Mouse (Mus musculus) forebrain, embryonic 16.5 days (tissue): ENCODE measurements around the gene Hivep3. TPM values are rescaled to one million over a fixed set of nuclear protein-coding genes. Genes with fewer than 3 reads are reported as not detected.

Experiments
- ATAC-seq: fragments of 200-750 bp; cut with Nextera tagmentation; 2 replicates; pipeline ENCODE4 v1.8.0; 2017; ENCODE audit warnings: mild to moderate bottlenecking, moderate library complexity
- H3K27ac ChIP-seq: fragments of 300-500 bp; sonication (generic); 2 replicates; pipeline ENCODE4 v1.5.1; 2014; ENCODE audit warnings: low read length, control low read depth
- H3K27me3 ChIP-seq: fragments of 300-500 bp; sonication (generic); replicated peaks from 2 replicates; pipeline ENCODE4 v1.6.1; 2014; ENCODE audit warnings: low read length; ENCODE audit not compliant: control insufficient read depth, insufficient read depth
- H3K36me3 ChIP-seq: fragments of 300-500 bp; sonication (generic); 2 replicates; pipeline ENCODE4 v1.6.1; 2014; ENCODE audit not compliant: control insufficient read depth, insufficient read depth
- H3K4me1 ChIP-seq: fragments of 300-500 bp; sonication (generic); replicated peaks from 2 replicates; pipeline ENCODE4 v1.6.1; 2014; ENCODE audit warnings: low read length; ENCODE audit not compliant: control insufficient read depth, insufficient read depth
- H3K4me2 ChIP-seq: fragments of 300-500 bp; sonication (generic); 2 replicates; pipeline ENCODE4 v1.6.1; 2014; ENCODE audit warnings: mild to moderate bottlenecking, low read length, control low read depth
- H3K4me3 ChIP-seq: fragments of 300-500 bp; sonication (generic); replicated peaks from 2 replicates; pipeline ENCODE4 v1.5.1; 2014; ENCODE audit warnings: mild to moderate bottlenecking, low read length, control low read depth
- H3K9ac ChIP-seq: fragments of 300-500 bp; sonication (generic); replicated peaks from 2 replicates; pipeline ENCODE4 v1.6.1; 2014; ENCODE audit warnings: low read depth, low read length, control low read depth
- H3K9me3 ChIP-seq: fragments of 300-500 bp; sonication (generic); 2 replicates; pipeline ENCODE4 v1.6.1; 2016; ENCODE audit warnings: low read length; ENCODE audit not compliant: control insufficient read depth
- WGBS: fragments of 180-500 bp; shearing (Covaris S2); extraction: QIAGEN DNeasy Blood & Tissue Kit; methylation state at CpG from one replicate; pipeline ENCODE4 v1.1.7; 2014; 5-methylcytosine and 5-hydroxymethylcytosine counted together
- polyA plus RNA-seq: library from polyadenylated mRNA; unstranded; fragments of >200 nt; fragmentation: Nextera tagmentation; extraction: Ambion mirVana; gene quantifications from 2 replicates; pipeline ENCODE4 v1.2.1, GENCODE M21; 2015

Hivep3 gene
- polyA plus RNA-seq, 1 experiment from 2014 or later, result 26.4 TPM

GRCm38 (mm10) chr4:119934901-119935300 lies 201.3 kb downstream of the Hivep3 start:
- H3K4me3 ChIP-seq, result no peak overlapping the region
- H3K36me3 ChIP-seq, result no peaks in the 10 kb centered on the region
- H3K27me3 ChIP-seq, result no peaks in the 10 kb centered on the region
- WGBS, result 77% methylated on average over 4 of the region's 4 CpGs
- no peak overlapping the region for H3K4me2 ChIP-seq
- no peak for ATAC-seq
- no peaks in the 10 kb centered on the region for H3K9me3 ChIP-seq
- no peak overlapping the region for H3K9ac ChIP-seq
- H3K27ac ChIP-seq, result no peak overlapping the region
- H3K4me1 ChIP-seq, result peaks cover 26% of the 10 kb centered on the region

- ATAC-seq, result peak; percentile 80
- Histone ChIP-seq H3K4me1 (peaks cover 16% of the 10 kb centered on the region), H3K9me3 (no peaks in the 10 kb centered on the region), H3K36me3 (no peaks in the 10 kb centered on the region), H3K27me3 (no peaks in the 10 kb centered on the region), H3K9ac (peak overlapping the region; percentile 2; the same call in 1 of the 2 replicates), H3K4me2 (no peak overlapping the region), H3K4me3 (no peak overlapping the region), H3K27ac (peak overlapping the region; percentile 15; the same call in 1 of the 2 replicates)
- WGBS, result 22% methylated on average over 7 of the region's 7 CpGs
Measured at GRCm38 (mm10) chr4:119937876-119938275, 204.3 kb downstream of the Hivep3 start.

GRCm38 (mm10) chr4:119938518-119938917 lies 204.9 kb downstream of the Hivep3 start:
- WGBS, result 76% methylated on average over 4 of the region's 4 CpGs
- peaks cover 13% of the 10 kb centered on the region for H3K4me1 ChIP-seq

GRCm38 (mm10) chr4:119939786-119940185 lies 206.2 kb downstream of the Hivep3 start:
- no peak for ATAC-seq
- Histone ChIP-seq H3K4me1 (peaks cover 11% of the 10 kb centered on the region), H3K27me3 (no peaks in the 10 kb centered on the region), H3K9me3 (no peaks in the 10 kb centered on the region), H3K9ac (no peak overlapping the region), H3K36me3 (no peaks in the 10 kb centered on the region), H3K4me2 (no peak overlapping the region), H3K27ac (no peak overlapping the region), H3K4me3 (no peak overlapping the region)
- 72% methylated on average over 6 of the region's 6 CpGs for WGBS

More at GRCm38 (mm10) chr4:119938518-119938917, 204.9 kb downstream of the Hivep3 start:
- Histone ChIP-seq H3K4me3 (no peak overlapping the region), H3K36me3 (no peaks in the 10 kb centered on the region), H3K9me3 (no peaks in the 10 kb centered on the region), H3K4me2 (no peak overlapping the region), H3K9ac (no peak overlapping the region), H3K27me3 (no peaks in the 10 kb centered on the region), H3K27ac (no peak overlapping the region)
- ATAC-seq, result no peak

- 32% methylated on average over 3 of the region's 3 CpGs for WGBS
- Histone ChIP-seq H3K36me3 (no peaks in the 10 kb centered on the region), H3K9me3 (no peaks in the 10 kb centered on the region), H3K4me2 (no peak overlapping the region), H3K27ac (no peak overlapping the region), H3K4me1 (peaks cover 2% of the 10 kb centered on the region; the same call in 1 of the 2 replicates), H3K9ac (no peak overlapping the region), H3K27me3 (no peaks in the 10 kb centered on the region), H3K4me3 (no peak overlapping the region)
- ATAC-seq, result no peak
Measured at GRCm38 (mm10) chr4:119946224-119946887, 212.8 kb downstream of the Hivep3 start.

GRCm38 (mm10) chr4:119947232-119948162 lies 213.9 kb downstream of the Hivep3 start:
- ATAC-seq, result peak; percentile 64
- H3K36me3 ChIP-seq, result no peaks in the 10 kb centered on the region
- H3K27me3 ChIP-seq, result no peaks in the 10 kb centered on the region
- H3K9me3 ChIP-seq, result no peaks in the 10 kb centered on the region
- 70% methylated on average over 12 of the region's 12 CpGs for WGBS
- no peak overlapping the region for H3K4me2 ChIP-seq
- no peak overlapping the region for H3K9ac ChIP-seq
- peaks cover 2% of the 10 kb centered on the region; the same call in 1 of the 2 replicates for H3K4me1 ChIP-seq
- H3K4me3 ChIP-seq, result no peak overlapping the region
- no peak overlapping the region for H3K27ac ChIP-seq

- H3K36me3 ChIP-seq, result no peaks in the 10 kb centered on the region
- no peak overlapping the region for H3K9ac ChIP-seq
- peaks cover 2% of the 10 kb centered on the region; the same call in 1 of the 2 replicates for H3K4me1 ChIP-seq
- no peak overlapping the region for H3K4me2 ChIP-seq
- no peak overlapping the region for H3K4me3 ChIP-seq
- 87% methylated on average over 6 of the region's 6 CpGs for WGBS
- no peaks in the 10 kb centered on the region for H3K27me3 ChIP-seq
- no peaks in the 10 kb centered on the region for H3K9me3 ChIP-seq
- H3K27ac ChIP-seq, result no peak overlapping the region
- ATAC-seq, result no peak
Measured at GRCm38 (mm10) chr4:119948406-119948805, 214.8 kb downstream of the Hivep3 start.

- no peak overlapping the region for H3K9ac ChIP-seq
- H3K27ac ChIP-seq, result no peak overlapping the region
- H3K27me3 ChIP-seq, result no peaks in the 10 kb centered on the region
- no peaks in the 10 kb centered on the region for H3K36me3 ChIP-seq
- WGBS, result 76% methylated on average over 12 of the region's 12 CpGs
- no peak overlapping the region for H3K4me2 ChIP-seq
- peaks cover 2% of the 10 kb centered on the region; the same call in 1 of the 2 replicates for H3K4me1 ChIP-seq
- H3K4me3 ChIP-seq, result no peak overlapping the region
- no peaks in the 10 kb centered on the region for H3K9me3 ChIP-seq
- no peak for ATAC-seq
Measured at GRCm38 (mm10) chr4:119948922-119949614, 215.5 kb downstream of the Hivep3 start.

GRCm38 (mm10) chr4:119950181-119950580 lies 216.6 kb downstream of the Hivep3 start:
- Histone ChIP-seq H3K4me1 (peaks cover 2% of the 10 kb centered on the region; the same call in 1 of the 2 replicates), H3K4me3 (no peak overlapping the region), H3K27me3 (no peaks in the 10 kb centered on the region), H3K9me3 (no peaks in the 10 kb centered on the region), H3K27ac (no peak overlapping the region), H3K9ac (no peak overlapping the region), H3K4me2 (no peak overlapping the region), H3K36me3 (no peaks in the 10 kb centered on the region)
- WGBS, result 85% methylated on average over 5 of the region's 5 CpGs
- ATAC-seq, result no peak
